Mouse (Mus musculus): Measurements from ENCODE around the gene Vmn1r113.
"Not testable (repeated sequence)": the region's sequence is repeated elsewhere in the genome, so short reads cannot be mapped to it uniquely, and the experiment has no call there.

Gene Vmn1r113

GRCm38 (mm10) chr7:20786985-20787384, at the start of gene Vmn1r113:
TSS of gene Vmn1r113 (plus strand) at chr7:20787285.
- not testable (repeated sequence) for DNase-seq (ENCODE audit: low spot score in 2 of 2)

- DNase-seq (ENCODE audit: low spot score in 2 of 2), result not testable (repeated sequence)
Observed at GRCm38 (mm10) chr7:20770885-20771284, 16.2 kb upstream of the Vmn1r113 start, which contains the start of gene Vmn1r112. TSS of gene Vmn1r112 (plus strand) at chr7:20771185.

GRCm38 (mm10) chr7:20812086-20812485, 25.0 kb downstream of the Vmn1r113 start, which contains the start of gene Vmn1r114:
TSS of gene Vmn1r114 (minus strand) at chr7:20812186.
- DNase-seq (ENCODE audit: low spot score in 2 of 2), result not testable (repeated sequence)

Data from spleen, postnatal 10 days (tissue).